Mouse (Mus musculus) B cell, adult 2 months (primary cell): ENCODE results near the gene Gpx4.

Experiments used
- DNase-seq, 2 experiments: peaks; one replicate each; pipeline ENCODE4 v3.0.0; 2022

The Gpx4 gene

GRCm38 (mm10) chr10:80074813-80075601 is 28.0 kb downstream of the Gpx4 start:
- peak; percentile 88 to 90 for DNase-seq

GRCm38 (mm10) chr10:80075924-80076323 is 29.0 kb downstream of the Gpx4 start:
- DNase-seq: peak in 1 of 2 experiments; percentile 23

- DNase-seq: no peak
Measured at GRCm38 (mm10) chr10:80076386-80076785, 29.4 kb downstream of the Gpx4 start.

- DNase-seq: no peak
Measured at GRCm38 (mm10) chr10:80077312-80077711, 30.3 kb downstream of the Gpx4 start.

GRCm38 (mm10) chr10:80078366-80078765 is 31.4 kb downstream of the Gpx4 start:
- DNase-seq: no peak

- DNase-seq: no peak
Measured at GRCm38 (mm10) chr10:80080396-80081070, 33.6 kb downstream of the Gpx4 start.

- DNase-seq: no peak
Measured at GRCm38 (mm10) chr10:80081075-80081474, 34.1 kb downstream of the Gpx4 start.

- DNase-seq: no peak
Measured at GRCm38 (mm10) chr10:80084817-80085487, 38.0 kb downstream of the Gpx4 start.

- no peak for DNase-seq
Measured at GRCm38 (mm10) chr10:80086847-80087246, 39.9 kb downstream of the Gpx4 start.

- DNase-seq: no peak
Measured at GRCm38 (mm10) chr10:80087483-80087882, 40.5 kb downstream of the Gpx4 start.

- DNase-seq: no peak
Measured at GRCm38 (mm10) chr10:80089146-80089545, 42.2 kb downstream of the Gpx4 start.

GRCm38 (mm10) chr10:80091527-80091926 is 44.6 kb downstream of the Gpx4 start:
- no peak for DNase-seq

GRCm38 (mm10) chr10:80092690-80093089 is 45.7 kb downstream of the Gpx4 start:
- no peak for DNase-seq

- no peak for DNase-seq
Measured at GRCm38 (mm10) chr10:80094085-80094484, 47.1 kb downstream of the Gpx4 start.

- no peak for DNase-seq
Measured at GRCm38 (mm10) chr10:80094684-80095083, 47.7 kb downstream of the Gpx4 start.

GRCm38 (mm10) chr10:80095547-80095946 is 48.6 kb downstream of the Gpx4 start:
- no peak for DNase-seq

- no peak for DNase-seq
Measured at GRCm38 (mm10) chr10:80097275-80097674, 50.3 kb downstream of the Gpx4 start.

GRCm38 (mm10) chr10:80098630-80099029 is 51.7 kb downstream of the Gpx4 start:
- no peak for DNase-seq

GRCm38 (mm10) chr10:80100982-80101381 is 54.0 kb downstream of the Gpx4 start:
- no peak for DNase-seq

- peak; percentile 95 to 96 for DNase-seq
Measured at GRCm38 (mm10) chr10:80102216-80102915, 55.4 kb downstream of the Gpx4 start.

GRCm38 (mm10) chr10:80103032-80103431 is 56.1 kb downstream of the Gpx4 start:
- no peak for DNase-seq

GRCm38 (mm10) chr10:80104181-80104580 is 57.2 kb downstream of the Gpx4 start:
- DNase-seq: no peak

GRCm38 (mm10) chr10:80105460-80105859 is 58.5 kb downstream of the Gpx4 start, which contains the start of gene Sbno2:
Sbno2 (minus strand) TSS chr10:80105571.
- DNase-seq: peak; percentile 46 to 57
